Mouse (Mus musculus) gastrocnemius, postnatal 10 days (tissue): ENCODE data around the gene Dido1. TPM values are rescaled to one million over a fixed set of nuclear protein-coding genes. Genes with fewer than 3 reads are reported as not detected.

Experiments used
- DNase-seq: peaks from one replicate; pipeline ENCODE4 v3.0.0; 2021; ENCODE audit warnings: mixed read lengths
- long read RNA-seq, 2 experiments: library from polyadenylated mRNA; stranded (forward); transcript quantifications; one replicate each; pipeline ENCODE4 v2.0.0; 2021
- total RNA-seq, 2 experiments: library from RNA; stranded (reverse); gene quantifications; 2 replicates each; pipeline ENCODE4 v1.2.3; 2021

The Dido1 gene
- total RNA-seq, result 10 to 100 TPM; 21.4 to 32.2 TPM
- long read RNA-seq, experiment 1, full-length matches to known transcripts, result 3 of 14 reads
- long read RNA-seq, experiment 1, partial matches to known transcripts, result 1 of 14 reads
- long read RNA-seq, experiment 1, other reads (novel, unspliced or antisense), result 10 of 14 reads
- long read RNA-seq, experiment 2, full-length matches to known transcripts, result 4 of 13 reads
- long read RNA-seq, experiment 2, partial matches to known transcripts, result 5 of 13 reads
- long read RNA-seq, experiment 2, other reads (novel, unspliced or antisense), result 4 of 13 reads

- DNase-seq, result peak; percentile 94
These were observed at the start of gene Dido1, which contains the start of gene Gid8 for GRCm38 (mm10) chr2:180709923-180710272. Gene Dido1 (minus strand): TSS chr2:180709999. Gene Gid8 (plus strand): TSS chr2:180710117.

GRCm38 (mm10) chr2:180758513-180759263 lies 48.9 kb upstream of the Dido1 start:
- no peak for DNase-seq

GRCm38 (mm10) chr2:180756786-180757185 lies 47.0 kb upstream of the Dido1 start:
- DNase-seq, result no peak

- DNase-seq, result peak; percentile 65
These were observed 46.1 kb upstream of the Dido1 start for GRCm38 (mm10) chr2:180755896-180756295.

GRCm38 (mm10) chr2:180754976-180755688 lies 45.3 kb upstream of the Dido1 start:
- no peak for DNase-seq

GRCm38 (mm10) chr2:180748904-180749303 lies 39.1 kb upstream of the Dido1 start:
- no peak for DNase-seq

- no peak for DNase-seq
These were observed 36.9 kb upstream of the Dido1 start for GRCm38 (mm10) chr2:180746569-180747192.

GRCm38 (mm10) chr2:180745248-180745927 lies 35.6 kb upstream of the Dido1 start:
- peak; percentile 86 for DNase-seq

- DNase-seq, result no peak
These were observed 33.5 kb upstream of the Dido1 start for GRCm38 (mm10) chr2:180743321-180743720.

GRCm38 (mm10) chr2:180742820-180743219 lies 33.0 kb upstream of the Dido1 start:
- DNase-seq, result no peak

GRCm38 (mm10) chr2:180741421-180741820 lies 31.6 kb upstream of the Dido1 start:
- no peak for DNase-seq

- no peak for DNase-seq
These were observed 30.6 kb upstream of the Dido1 start for GRCm38 (mm10) chr2:180740349-180740748.

GRCm38 (mm10) chr2:180737984-180738383 lies 28.2 kb upstream of the Dido1 start:
- no peak for DNase-seq

GRCm38 (mm10) chr2:180735232-180735631 lies 25.4 kb upstream of the Dido1 start:
- no peak for DNase-seq

- DNase-seq, result no peak
These were observed 22.2 kb upstream of the Dido1 start for GRCm38 (mm10) chr2:180731984-180732383.

GRCm38 (mm10) chr2:180731036-180731435 lies 21.2 kb upstream of the Dido1 start:
- no peak for DNase-seq

- no peak for DNase-seq
These were observed 17.8 kb upstream of the Dido1 start for GRCm38 (mm10) chr2:180727613-180728021.

GRCm38 (mm10) chr2:180726658-180727442 lies 17.1 kb upstream of the Dido1 start:
- DNase-seq, result no peak

- DNase-seq, result no peak
These were observed 16.2 kb upstream of the Dido1 start for GRCm38 (mm10) chr2:180725856-180726629.

- DNase-seq, result no peak
These were observed 15.6 kb upstream of the Dido1 start for GRCm38 (mm10) chr2:180725414-180725778.
